Mouse (Mus musculus) forebrain, embryonic 10.5 days (tissue): ENCODE data around the gene Tmem29. TPM values are rescaled to one million over a fixed set of nuclear protein-coding genes. Genes with fewer than 3 reads are reported as not detected.

Experiments
- DNase-seq: peaks from one replicate; pipeline ENCODE4 v3.0.0-alpha.2; 2017; ENCODE audit warnings: low spot score; ENCODE audit errors: extremely low spot score
- H3K27ac ChIP-seq: fragments of 300-500 bp; sonication (generic); 2 replicates; pipeline ENCODE4 v1.5.1; 2016; ENCODE audit warnings: mild to moderate bottlenecking
- H3K27me3 ChIP-seq: fragments of 300-500 bp; sonication (generic); 2 replicates; pipeline ENCODE4 v1.6.1; 2016; ENCODE audit warnings: mild to moderate bottlenecking; ENCODE audit not compliant: poor library complexity, severe bottlenecking
- H3K36me3 ChIP-seq: fragments of 300-500 bp; sonication (generic); replicated peaks from 2 replicates; pipeline ENCODE4 v1.6.1; 2016; ENCODE audit warnings: mild to moderate bottlenecking, moderate library complexity
- H3K4me1 ChIP-seq: fragments of 300-500 bp; sonication (generic); 2 replicates; pipeline ENCODE4 v1.6.1; 2016
- H3K4me3 ChIP-seq: fragments of 300-500 bp; sonication (generic); 2 replicates; pipeline ENCODE4 v1.5.1; 2016; ENCODE audit warnings: mild to moderate bottlenecking, moderate library complexity
- H3K9me3 ChIP-seq: fragments of 300-500 bp; sonication (generic); 2 replicates; pipeline ENCODE4 v1.6.1; 2016; ENCODE audit warnings: mild to moderate bottlenecking, moderate library complexity
- WGBS: fragments of 180-500 bp; shearing (Covaris S2); methylation state at CpG from one replicate; pipeline ENCODE4 v1.1.7; 2016; 5-methylcytosine and 5-hydroxymethylcytosine counted together
- polyA plus RNA-seq: library from polyadenylated mRNA; unstranded; fragments of >200 nt; fragmentation: Nextera tagmentation; extraction: Ambion mirVana; gene quantifications from 2 replicates; pipeline ENCODE4 v1.2.1, GENCODE M21; 2016

The Tmem29 gene
- polyA plus RNA-seq, 1 experiment from 2014 or later, result 36.3 TPM

- H3K9me3 ChIP-seq, result no peaks in the 10 kb centered on the region
- no peaks in the 10 kb centered on the region for H3K27me3 ChIP-seq
- WGBS, result 22% methylated on average over 18 of the region's 18 CpGs
- peak; percentile 75 for DNase-seq
- no peaks in the 10 kb centered on the region for H3K36me3 ChIP-seq
- H3K4me3 ChIP-seq, result peak overlapping the region; percentile 50
- peak overlapping the region; percentile 84 for H3K27ac ChIP-seq
- 0 out of 2 replicates have a peak, but pooled peaks cover 5% of the 10 kb centered on the region for H3K4me1 ChIP-seq
These were observed 18.2 kb downstream of the Tmem29 start for GRCm38 (mm10) chrX:150440505-150441338.

- Histone ChIP-seq H3K4me3 (no peak overlapping the region), H3K9me3 (no peaks in the 10 kb centered on the region), H3K36me3 (no peaks in the 10 kb centered on the region), H3K27ac (no peak overlapping the region), H3K27me3 (no peaks in the 10 kb centered on the region), H3K4me1 (0 out of 2 replicates have a peak, but pooled peaks cover 5% of the 10 kb centered on the region)
- WGBS, result 91% methylated on average over 2 of the region's 2 CpGs
- DNase-seq, result no peak
These were observed 22.6 kb downstream of the Tmem29 start for GRCm38 (mm10) chrX:150436373-150436772.

GRCm38 (mm10) chrX:150435367-150435766 lies 23.6 kb downstream of the Tmem29 start:
- H3K27ac ChIP-seq, result no peak overlapping the region
- DNase-seq, result no peak
- 89% methylated on average over 7 of the region's 7 CpGs for WGBS

GRCm38 (mm10) chrX:150413505-150413904 lies 45.4 kb downstream of the Tmem29 start:
- Histone ChIP-seq H3K9me3 (no peaks in the 10 kb centered on the region), H3K27ac (no peak overlapping the region), H3K4me3 (no peak overlapping the region), H3K36me3 (peaks cover 7% of the 10 kb centered on the region), H3K4me1 (no peaks in the 10 kb centered on the region), H3K27me3 (no peaks in the 10 kb centered on the region)
- WGBS, result 94% methylated on average over 4 of the region's 4 CpGs
- no peak for DNase-seq

More at GRCm38 (mm10) chrX:150435367-150435766, 23.6 kb downstream of the Tmem29 start:
- H3K27me3 ChIP-seq, result no peaks in the 10 kb centered on the region
- no peaks in the 10 kb centered on the region for H3K36me3 ChIP-seq
- 0 out of 2 replicates have a peak, but pooled peaks cover 4% of the 10 kb centered on the region for H3K4me1 ChIP-seq
- H3K9me3 ChIP-seq, result no peaks in the 10 kb centered on the region
- no peak overlapping the region for H3K4me3 ChIP-seq

Other genes with a start within 250 kb of the Tmem29 start
- gene Alas2, start 88.2 kb upstream of the Tmem29 start, polyA plus RNA-seq, result 60.2 and 79.0 TPM in 2 replicates
- 7.2 and 7.9 TPM in 2 replicates for gene Pfkfb1, start 129.1 kb upstream of the Tmem29 start, polyA plus RNA-seq
- gene Apex2, start 130.7 kb upstream of the Tmem29 start, polyA plus RNA-seq, result 27.7 and 30.6 TPM in 2 replicates
- gene Tro, start 198.4 kb upstream of the Tmem29 start, polyA plus RNA-seq, result 34.3 and 39.5 TPM in 2 replicates